Mouse (Mus musculus) limb, embryonic 14.5 days (tissue): ENCODE measurements around the gene Mphosph9. TPM values are rescaled to one million over a fixed set of nuclear protein-coding genes. Genes with fewer than 3 reads are reported as not detected.
A peak's percentile ranks its signal among the peaks of the same experiment; 100 is the strongest.

Source experiments
- ATAC-seq: fragments of 200-750 bp; cut with Nextera tagmentation; 2 replicates; pipeline ENCODE4 v1.8.0; 2017; ENCODE audit warnings: low read depth, moderate number of reproducible peaks, moderate TSS enrichment; ENCODE audit not compliant: low FRiP score
- DNase-seq: peaks from one replicate; pipeline ENCODE4 v3.0.0-alpha.2; 2015; ENCODE audit warnings: low spot score
- H3K27ac ChIP-seq: fragments of 300-500 bp; sonication (generic); replicated peaks from 2 replicates; pipeline ENCODE4 v1.5.1; 2014; ENCODE audit warnings: low read depth, mild to moderate bottlenecking, low read length, moderate library complexity, mixed read lengths
- H3K27me3 ChIP-seq: fragments of 300-500 bp; sonication (generic); 2 replicates; pipeline ENCODE4 v1.6.1; 2014; ENCODE audit warnings: low read length, mixed read lengths; ENCODE audit not compliant: control insufficient read depth, insufficient read depth
- H3K36me3 ChIP-seq: fragments of 300-500 bp; sonication (generic); 2 replicates; pipeline ENCODE4 v1.6.1; 2014; ENCODE audit warnings: mild to moderate bottlenecking, low read length, moderate library complexity, mixed read lengths; ENCODE audit not compliant: control insufficient read depth, insufficient read depth
- H3K4me1 ChIP-seq: fragments of 300-500 bp; sonication (generic); 2 replicates; pipeline ENCODE4 v1.6.1; 2014; ENCODE audit warnings: antibody characterized with exemption, low read length, mixed read lengths; ENCODE audit not compliant: control insufficient read depth, insufficient read depth
- H3K4me2 ChIP-seq: fragments of 300-500 bp; sonication (generic); replicated peaks from 2 replicates; pipeline ENCODE4 v1.6.1; 2014; ENCODE audit warnings: low read depth, mild to moderate bottlenecking, low read length, moderate library complexity; ENCODE audit not compliant: severe bottlenecking
- H3K4me3 ChIP-seq: fragments of 300-500 bp; sonication (generic); replicated peaks from 2 replicates; pipeline ENCODE4 v1.5.1; 2014; ENCODE audit warnings: low read length
- H3K9ac ChIP-seq: fragments of 300-500 bp; sonication (generic); 2 replicates; pipeline ENCODE4 v1.6.1; 2014; ENCODE audit warnings: mild to moderate bottlenecking, low read depth, low read length, moderate library complexity; ENCODE audit not compliant: severe bottlenecking
- H3K9me3 ChIP-seq: fragments of 300-500 bp; sonication (generic); 2 replicates; pipeline ENCODE4 v1.6.1; 2016; ENCODE audit warnings: low read length; ENCODE audit not compliant: control insufficient read depth
- POLR2A ChIP-seq: fragments of 200-500 bp; IDR thresholded peaks from 2 replicates; pipeline ENCODE4 v1.8.0; 2012; ENCODE audit warnings: inconsistent platforms, mild to moderate bottlenecking, moderate library complexity, borderline replicate concordance; ENCODE audit not compliant: insufficient read depth, insufficient read length; ENCODE audit errors: extremely low read depth
- WGBS: fragments of 180-500 bp; shearing (Covaris S2); extraction: QIAGEN DNeasy Blood & Tissue Kit; methylation state at CpG from one replicate; pipeline ENCODE4 v1.1.7; 2014; 5-methylcytosine and 5-hydroxymethylcytosine counted together
- polyA plus RNA-seq, 2 experiments: library from polyadenylated mRNA; depleted of rRNA in 1 of 2; stranded (reverse) in 1 of 2; unstranded in 1 of 2; fragments of >200 nt; fragmentation: Nextera tagmentation in 1 of 2; extraction: Ambion mirVana in 1 of 2; gene quantifications; 2 replicates each; pipeline versions ENCODE4 v1.2.1 to v1.2.3; 2012 to 2014

Mphosph9 gene
- polyA plus RNA-seq, 2 experiments = 9.5 to 11.0 TPM

DNA sequence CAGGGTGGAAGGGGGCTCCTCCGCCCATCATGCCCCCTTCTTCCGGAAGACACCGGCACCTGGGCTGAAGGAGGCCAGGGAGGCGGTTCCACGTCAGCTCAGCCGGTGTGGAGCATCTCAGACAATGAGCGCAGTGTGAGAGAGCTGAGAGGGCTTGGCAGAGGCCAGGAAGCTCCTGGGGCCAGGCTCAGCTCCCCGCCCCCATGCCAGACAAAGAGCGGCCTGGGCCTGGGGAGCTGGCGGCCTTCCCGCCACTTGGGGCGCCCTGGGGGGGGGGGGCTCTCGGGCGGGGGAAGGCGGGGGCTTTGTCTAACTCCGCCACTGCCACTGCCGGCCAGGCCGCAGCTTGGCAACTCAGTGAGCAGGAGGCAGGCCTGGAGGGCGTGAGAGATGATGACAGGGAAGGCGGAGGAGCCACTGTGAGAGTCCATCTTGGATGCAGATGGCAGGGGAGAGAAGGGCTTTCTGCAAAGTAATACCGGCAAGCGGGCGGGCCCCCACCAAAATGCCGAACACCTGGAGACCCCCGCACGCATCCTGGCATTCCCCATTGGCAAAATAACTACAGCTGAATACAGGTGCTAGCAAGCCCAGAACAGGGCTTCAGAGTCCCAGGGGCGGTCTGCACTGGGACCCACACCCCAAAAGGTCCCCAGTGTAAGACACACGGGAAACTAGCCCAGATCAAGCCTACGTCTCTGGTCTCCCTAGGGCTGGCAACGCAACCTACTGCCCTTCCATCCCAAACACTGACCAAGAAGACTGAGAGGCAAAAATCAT, 24.6 kb upstream of the Mphosph9 start:
- H3K4me2 ChIP-seq = peak overlapping the region; percentile 93
- ATAC-seq = peak; percentile 74
- no peaks in the 10 kb centered on the region for H3K27me3 ChIP-seq
- under 1% methylated on average over 25 of the region's 30 CpGs for WGBS
- peak overlapping the region; percentile 100 for H3K9ac ChIP-seq
- peaks cover 18% of the 10 kb centered on the region for H3K4me1 ChIP-seq
- H3K4me3 ChIP-seq = peak overlapping the region; percentile 96
- H3K9me3 ChIP-seq = no peaks in the 10 kb centered on the region
- H3K27ac ChIP-seq = peak overlapping the region; percentile 98
- DNase-seq = peak; percentile 88
- peaks cover 20% of the 10 kb centered on the region for H3K36me3 ChIP-seq
- TF ChIP-seq POLR2A = peak; percentile 70; the same call in 1 of the 2 replicates

DNA sequence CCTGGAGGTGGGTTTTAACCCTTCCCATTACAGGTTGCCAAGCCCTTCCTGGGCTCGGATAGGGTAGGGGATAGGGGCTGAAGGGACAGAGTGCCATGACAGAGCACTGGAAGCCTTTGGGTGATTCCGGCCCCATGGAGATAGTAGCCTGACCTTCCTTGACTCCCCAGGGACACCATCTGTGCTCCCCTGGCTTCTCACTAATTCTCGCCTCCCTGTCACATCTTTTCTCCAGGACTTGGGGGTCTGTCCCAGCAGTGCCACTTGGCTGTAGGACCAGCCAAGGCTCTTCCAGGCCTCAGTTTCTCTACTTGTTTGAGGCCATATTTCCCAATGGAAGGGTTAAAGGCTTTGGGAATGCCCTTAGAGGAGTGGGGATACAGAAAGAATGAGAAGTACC, 23.8 kb upstream of the Mphosph9 start:
- Histone ChIP-seq H3K27me3 (no peaks in the 10 kb centered on the region), H3K9me3 (no peaks in the 10 kb centered on the region), H3K9ac (peak overlapping the region; percentile 100), H3K27ac (peak overlapping the region; percentile 98), H3K4me2 (peak overlapping the region; percentile 93), H3K36me3 (peaks cover 26% of the 10 kb centered on the region), H3K4me1 (peaks cover 18% of the 10 kb centered on the region), H3K4me3 (peak overlapping the region; percentile 96)
- DNase-seq (no peak), ATAC-seq (no peak)
- WGBS = 46% methylated on average over 3 of the region's 3 CpGs
- TF ChIP-seq POLR2A = no peak

GRCm38 (mm10) chr5:124351111-124351560, 23.4 kb upstream of the Mphosph9 start:
- H3K27me3 ChIP-seq = no peaks in the 10 kb centered on the region
- ATAC-seq = peak; percentile 39
- peaks cover 30% of the 10 kb centered on the region for H3K36me3 ChIP-seq

GRCm38 (mm10) chr5:124350350-124350749, 22.6 kb upstream of the Mphosph9 start:
- Histone ChIP-seq H3K27ac (peak overlapping the region; percentile 98; the same call in 1 of the 2 replicates), H3K27me3 (no peaks in the 10 kb centered on the region)
- no peak for DNase-seq

More at GRCm38 (mm10) chr5:124351111-124351560, 23.4 kb upstream of the Mphosph9 start:
- H3K9me3 ChIP-seq = no peaks in the 10 kb centered on the region
- peak overlapping the region; percentile 93 for H3K4me2 ChIP-seq
- peaks cover 18% of the 10 kb centered on the region for H3K4me1 ChIP-seq
- 22% methylated on average over 7 of the region's 7 CpGs for WGBS
- peak overlapping the region; percentile 100 for H3K9ac ChIP-seq
- no peak for TF ChIP-seq POLR2A
- peak; percentile 47 for DNase-seq
- H3K4me3 ChIP-seq = peak overlapping the region; percentile 96
- H3K27ac ChIP-seq = peak overlapping the region; percentile 98

GRCm38 (mm10) chr5:124349196-124349595, 21.4 kb upstream of the Mphosph9 start:
- WGBS = 94% methylated on average over 17 of the region's 17 CpGs
- H3K4me3 ChIP-seq = no peak overlapping the region
- no peak overlapping the region for H3K9ac ChIP-seq
- peaks cover 18% of the 10 kb centered on the region for H3K4me1 ChIP-seq
- TF ChIP-seq POLR2A = no peak
- H3K27ac ChIP-seq = no peak overlapping the region
- H3K36me3 ChIP-seq = peaks cover 44% of the 10 kb centered on the region
- no peak overlapping the region for H3K4me2 ChIP-seq
- H3K27me3 ChIP-seq = no peaks in the 10 kb centered on the region
- no peak for ATAC-seq
- DNase-seq = no peak
- H3K9me3 ChIP-seq = no peaks in the 10 kb centered on the region

More at GRCm38 (mm10) chr5:124350350-124350749, 22.6 kb upstream of the Mphosph9 start:
- 75% methylated on average over 2 of the region's 2 CpGs for WGBS
- H3K9me3 ChIP-seq = no peaks in the 10 kb centered on the region
- no peak overlapping the region for H3K9ac ChIP-seq
- H3K4me2 ChIP-seq = peak overlapping the region; percentile 93; the same call in 1 of the 2 replicates
- no peak for ATAC-seq
- TF ChIP-seq POLR2A = no peak
- H3K4me3 ChIP-seq = no peak overlapping the region
- peaks cover 18% of the 10 kb centered on the region for H3K4me1 ChIP-seq
- H3K36me3 ChIP-seq = peaks cover 33% of the 10 kb centered on the region
